Mouse (Mus musculus) embryonic facial prominence, embryonic 11.5 days (tissue): ENCODE results near the gene Cd96. TPM values are rescaled to one million over a fixed set of nuclear protein-coding genes. Genes with fewer than 3 reads are reported as not detected.
"Not testable (repeated sequence)": the region's sequence is repeated elsewhere in the genome, so short reads cannot be mapped to it uniquely, and the experiment has no call there.

ENCODE experiments used
- ATAC-seq: fragments of 200-750 bp; cut with Nextera tagmentation; replicated peaks from 2 replicates; pipeline ENCODE4 v1.8.0; 2017; ENCODE audit warnings: low read depth; ENCODE audit not compliant: insufficient number of reproducible peaks, low FRiP score, low TSS enrichment
- DNase-seq: peaks from one replicate; pipeline ENCODE4 v3.0.0-alpha.2; 2015; ENCODE audit warnings: low spot score
- H3K27ac ChIP-seq: fragments of 300-500 bp; sonication (generic); replicated peaks from 2 replicates; pipeline ENCODE4 v1.5.1; 2014; ENCODE audit warnings: mild to moderate bottlenecking, low read depth, low read length, control low read depth
- H3K27me3 ChIP-seq: fragments of 300-500 bp; sonication (generic); 2 replicates; pipeline ENCODE4 v1.6.1; 2014; ENCODE audit warnings: mild to moderate bottlenecking, low read length, moderate library complexity, mixed read lengths; ENCODE audit not compliant: control insufficient read depth, insufficient read depth
- H3K36me3 ChIP-seq: fragments of 300-500 bp; sonication (generic); replicated peaks from 2 replicates; pipeline ENCODE4 v1.6.1; 2014; ENCODE audit warnings: low read depth, mild to moderate bottlenecking, low read length, moderate library complexity, mixed read lengths; ENCODE audit not compliant: control insufficient read depth, insufficient read depth
- H3K4me1 ChIP-seq: fragments of 300-500 bp; sonication (generic); 2 replicates; pipeline ENCODE4 v1.6.1; 2014; ENCODE audit warnings: low read length, mixed read lengths; ENCODE audit not compliant: control insufficient read depth, insufficient read depth
- H3K4me2 ChIP-seq: fragments of 300-500 bp; sonication (generic); 2 replicates; pipeline ENCODE4 v1.6.1; 2014; ENCODE audit warnings: low read depth, mild to moderate bottlenecking, control low read depth, low read length, moderate library complexity
- H3K4me3 ChIP-seq: fragments of 300-500 bp; sonication (generic); 2 replicates; pipeline ENCODE4 v1.5.1; 2014; ENCODE audit warnings: low read depth, low read length, control low read depth
- H3K9ac ChIP-seq: fragments of 300-500 bp; sonication (generic); replicated peaks from 2 replicates; pipeline ENCODE4 v1.6.1; 2014; ENCODE audit warnings: mild to moderate bottlenecking, control low read depth, low read length
- H3K9me3 ChIP-seq: fragments of 300-500 bp; sonication (generic); replicated peaks from 2 replicates; pipeline ENCODE4 v1.6.1; 2016; ENCODE audit warnings: mild to moderate bottlenecking, low read length, inconsistent platforms, mixed read lengths; ENCODE audit not compliant: control insufficient read depth
- WGBS: fragments of 180-500 bp; shearing (Covaris S2); extraction: QIAGEN DNeasy Blood & Tissue Kit; methylation state at CpG from one replicate; pipeline ENCODE4 v1.1.7; 2014; 5-methylcytosine and 5-hydroxymethylcytosine counted together
- polyA plus RNA-seq: library from polyadenylated mRNA; unstranded; fragments of >200 nt; fragmentation: Nextera tagmentation; extraction: Ambion mirVana; gene quantifications from 2 replicates; pipeline ENCODE4 v1.2.1, GENCODE M21; 2014

The Cd96 gene
- polyA plus RNA-seq, result not detected in 2 replicates

DNA sequence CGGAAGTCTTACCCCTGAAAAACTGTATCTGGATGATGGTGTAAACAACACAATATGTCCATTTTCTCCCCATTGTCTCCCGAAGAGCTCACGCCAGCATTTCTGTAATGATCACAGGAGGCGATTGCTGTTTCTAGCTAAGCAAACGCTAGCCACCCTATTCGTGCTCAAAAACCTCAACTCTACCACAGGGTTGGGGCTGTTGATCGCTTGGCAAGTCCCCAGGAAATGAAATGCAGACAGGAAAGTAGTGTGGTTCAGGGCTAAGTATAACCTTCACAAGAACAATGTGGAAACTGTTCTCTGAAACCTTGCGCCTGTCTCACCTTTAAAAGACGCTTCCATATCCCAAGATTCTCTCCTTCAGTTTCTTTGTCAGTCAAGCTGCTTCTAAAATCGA, at the start of gene Cd96:
Gene Cd96 (minus strand): TSS at position 232 of the 400 bp plus-strand sequence.
- Histone ChIP-seq H3K27ac (no peak within 1 kb of the TSS), H3K36me3 (no peaks in the 10 kb centered on the region), H3K4me2 (no peak within 1 kb of the TSS), H3K9me3 (no peaks in the 10 kb centered on the region), H3K4me3 (no peak within 1 kb of the TSS), H3K9ac (no peak within 1 kb of the TSS), H3K27me3 (no peaks in the 10 kb centered on the region), H3K4me1 (no peaks in the 10 kb centered on the region)
- WGBS, result 81% methylated on average over 10 of the region's 10 CpGs
- DNase-seq, result no peak
- ATAC-seq, result no peak

DNA sequence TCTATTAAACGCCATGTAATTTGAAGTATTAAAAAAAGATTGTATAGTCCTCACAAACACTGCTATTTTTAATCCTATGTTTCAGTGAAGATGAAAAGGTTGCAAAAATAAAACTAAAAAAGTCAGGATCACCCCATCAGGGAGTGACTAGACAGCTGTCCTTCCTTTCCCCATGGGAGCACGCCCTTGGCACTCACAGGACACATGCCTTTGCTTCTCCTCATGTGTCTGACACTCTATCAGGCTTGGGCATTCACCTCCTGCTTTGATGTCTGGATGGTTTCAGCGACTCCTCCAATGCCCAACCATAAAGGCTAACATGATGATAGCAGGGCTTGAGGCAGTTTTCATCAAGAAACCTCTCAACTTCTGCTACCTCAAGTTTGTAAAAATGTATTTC, 46.9 kb upstream of the Cd96 start:
- Histone ChIP-seq H3K27me3 (no peaks in the 10 kb centered on the region), H3K36me3 (no peaks in the 10 kb centered on the region), H3K4me2 (no peak overlapping the region), H3K4me3 (no peak overlapping the region), H3K4me1 (no peaks in the 10 kb centered on the region), H3K9me3 (no peaks in the 10 kb centered on the region), H3K27ac (no peak overlapping the region), H3K9ac (no peak overlapping the region)
- 86% methylated on average over 3 of the region's 3 CpGs for WGBS
- DNase-seq (no peak), ATAC-seq (no peak)

DNA sequence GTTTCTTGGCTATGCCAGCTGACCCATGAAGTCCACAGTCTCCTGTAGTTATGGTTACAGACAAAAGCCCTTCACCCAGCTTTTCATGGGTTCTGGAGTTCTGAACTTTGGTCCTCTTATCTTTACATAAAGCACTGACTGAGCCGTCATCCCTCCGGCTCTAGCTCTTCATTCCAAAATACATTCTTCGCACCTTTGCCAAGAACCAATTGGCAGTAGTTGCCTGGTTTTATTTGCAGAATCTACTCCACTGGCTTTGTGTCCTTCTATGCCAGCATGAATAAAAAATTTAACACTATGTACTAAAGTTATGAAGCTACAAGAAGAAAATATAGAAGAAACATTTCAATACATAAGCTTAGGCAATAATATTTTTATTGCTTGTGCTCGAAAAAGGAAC, 45.3 kb upstream of the Cd96 start:
- no peak for DNase-seq
- Histone ChIP-seq H3K36me3 (no peaks in the 10 kb centered on the region), H3K4me1 (no peaks in the 10 kb centered on the region), H3K4me2 (no peak overlapping the region), H3K9me3 (no peaks in the 10 kb centered on the region), H3K9ac (no peak overlapping the region), H3K27me3 (no peaks in the 10 kb centered on the region), H3K4me3 (no peak overlapping the region), H3K27ac (no peak overlapping the region)
- 86% methylated on average over 4 of the region's 4 CpGs for WGBS
- ATAC-seq, result no peak

GRCm38 (mm10) chr16:46154832-46155231, 34.8 kb upstream of the Cd96 start, which contains the start of gene Gm4737:
Gene Gm4737, minus strand, starts transcription at chr16:46155077.
- not testable (repeated sequence) for H3K36me3 ChIP-seq, H3K4me1 ChIP-seq, ATAC-seq, H3K4me3 ChIP-seq, H3K27me3 ChIP-seq, H3K4me2 ChIP-seq, H3K9ac ChIP-seq, H3K9me3 ChIP-seq, DNase-seq, H3K27ac ChIP-seq
- WGBS, result 99% methylated on average over 8 of the region's 16 CpGs

DNA sequence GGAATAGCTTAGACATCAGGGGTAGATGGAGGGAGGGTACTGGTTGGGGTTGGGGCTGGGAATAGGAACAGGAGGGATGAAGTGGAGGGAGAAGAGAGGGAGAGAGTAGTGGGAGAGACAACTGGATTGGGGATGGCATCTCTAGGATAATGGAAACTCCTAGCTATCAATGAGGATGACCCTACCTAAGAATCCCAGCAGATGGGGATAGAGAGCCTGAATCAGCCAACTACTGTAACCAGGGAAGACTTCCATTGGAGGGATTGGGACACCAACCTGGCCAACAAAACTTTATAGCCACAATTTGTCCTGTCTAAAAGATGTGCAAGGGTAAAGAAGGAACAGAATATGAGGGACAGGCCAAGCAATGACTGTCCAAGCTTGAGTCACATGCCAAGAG, 31.1 kb upstream of the Cd96 start:
- DNase-seq (no peak), ATAC-seq (no peak)
- Histone ChIP-seq H3K36me3 (no peaks in the 10 kb centered on the region), H3K9ac (no peak overlapping the region), H3K27me3 (no peaks in the 10 kb centered on the region), H3K4me2 (no peak overlapping the region), H3K4me1 (no peaks in the 10 kb centered on the region), H3K9me3 (no peaks in the 10 kb centered on the region), H3K27ac (no peak overlapping the region), H3K4me3 (no peak overlapping the region)

- Histone ChIP-seq H3K4me2 (no peak overlapping the region), H3K4me1 (no peaks in the 10 kb centered on the region), H3K27me3 (no peaks in the 10 kb centered on the region), H3K27ac (no peak overlapping the region), H3K36me3 (no peaks in the 10 kb centered on the region), H3K9me3 (no peaks in the 10 kb centered on the region), H3K4me3 (no peak overlapping the region), H3K9ac (no peak overlapping the region)
- DNase-seq, result no peak
- WGBS, result 75% methylated on average over 3 of the region's 3 CpGs
- ATAC-seq, result no peak
Observed at GRCm38 (mm10) chr16:46148661-46149341, 28.8 kb upstream of the Cd96 start.

DNA sequence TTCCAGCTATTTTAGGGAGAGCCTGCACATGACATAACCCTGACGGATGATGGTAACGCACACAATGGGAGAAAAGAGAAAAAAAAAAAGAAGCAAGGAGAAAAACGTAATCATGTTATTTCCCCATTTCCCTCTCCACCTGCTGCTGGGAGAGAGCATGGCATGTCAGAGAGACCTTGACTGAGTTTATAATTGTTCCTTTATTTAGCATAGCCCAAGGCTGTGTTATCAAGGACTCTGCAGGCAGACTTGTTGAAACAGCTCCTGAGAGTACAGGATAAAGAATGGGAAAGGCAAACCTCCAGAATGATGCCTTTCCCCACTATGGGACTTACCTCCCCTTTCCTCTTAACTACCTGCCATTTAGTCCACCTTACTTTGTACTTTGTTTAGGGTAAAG, 26.9 kb upstream of the Cd96 start:
- Histone ChIP-seq H3K27me3 (no peaks in the 10 kb centered on the region), H3K9me3 (no peaks in the 10 kb centered on the region), H3K36me3 (no peaks in the 10 kb centered on the region), H3K4me1 (no peaks in the 10 kb centered on the region), H3K9ac (no peak overlapping the region), H3K4me2 (no peak overlapping the region), H3K4me3 (no peak overlapping the region), H3K27ac (no peak overlapping the region)
- WGBS, result 61% methylated on average over 3 of the region's 3 CpGs
- ATAC-seq (no peak), DNase-seq (peak; percentile 2)

GRCm38 (mm10) chr16:46122238-46122637, 2.2 kb upstream of the Cd96 start:
- Histone ChIP-seq H3K4me2 (no peak overlapping the region), H3K27ac (no peak overlapping the region), H3K27me3 (no peaks in the 10 kb centered on the region), H3K4me1 (no peaks in the 10 kb centered on the region), H3K9ac (no peak overlapping the region), H3K36me3 (no peaks in the 10 kb centered on the region), H3K4me3 (no peak overlapping the region), H3K9me3 (no peaks in the 10 kb centered on the region)
- DNase-seq (no peak), ATAC-seq (no peak)
